14 mouse cellular contexts compared by ENCODE assay signal in genomic region chr13:95553885-95554492, GRCm38 (mm10). TPM values are rescaled to one million over a fixed set of nuclear protein-coding genes. Genes with fewer than 3 reads are reported as not detected.
A peak's percentile ranks its signal among the peaks of the same experiment; 100 is the strongest.
DNase-seq lines count a peak whose midpoint lies in the region; ATAC-seq and TF ChIP-seq lines count a peak whose summit lies in the region.
"Had no signal": no experiment of that assay in that cellular context is flagged by ENCODE, and none has a peak within 500 bp of the region (broad histone marks: within the 10 kb centered on the region; RNA-seq: fewer than 3 reads in every experiment).

No protein-coding gene starts in this region.

- peak; percentile 67; the same call in 1 of the 2 replicates for ATAC-seq in intestine, postnatal 0 days
- no peak for ATAC-seq in intestine, embryonic 16.5 days
- ATAC-seq in megakaryocyte-erythroid progenitor cell, adult 5-6 weeks (replicated peaks; ENCODE audit: low FRiP score, low TSS enrichment, poor library complexity, severe bottlenecking) = 0 out of 2 replicates have a peak, but pooled peaks have one; percentile 10
- ATAC-seq: forebrain, embryonic 15.5 days; inflammation-experienced regulatory T-cells, adult 6 months had no signal

- no peak overlapping the region for H3K9ac ChIP-seq in intestine, postnatal 0 days (ENCODE audit: low read depth, low read length)
- no peak overlapping the region for H3K9ac ChIP-seq in intestine, embryonic 16.5 days (ENCODE audit: low read depth, low read length)
- H3K9ac ChIP-seq: forebrain, embryonic 15.5 days had no signal

- WGBS in intestine, postnatal 0 days = 63% methylated on average over 11 of the region's 11 CpGs
- WGBS in intestine, embryonic 16.5 days = 75% methylated on average over 11 of the region's 11 CpGs

- no peaks in the 10 kb centered on the region for H3K27me3 ChIP-seq in intestine, postnatal 0 days (replicated peaks; ENCODE audit: control insufficient read depth, insufficient read depth, low read length)
- H3K27me3 ChIP-seq in intestine, embryonic 16.5 days (replicated peaks; ENCODE audit: control insufficient read depth, insufficient read depth, low read length) = no peaks in the 10 kb centered on the region
- H3K27me3 ChIP-seq: forebrain, embryonic 15.5 days had no signal

- no peak overlapping the region for H3K27ac ChIP-seq in intestine, postnatal 0 days (ENCODE audit: low read depth, low read length)
- no peak overlapping the region for H3K27ac ChIP-seq in intestine, embryonic 16.5 days (ENCODE audit: low read length)
- H3K27ac ChIP-seq: forebrain, embryonic 15.5 days had no signal

- H3K4me1 ChIP-seq in intestine, postnatal 0 days (replicated peaks; ENCODE audit: control insufficient read depth, insufficient read depth, low read length) = no peaks in the 10 kb centered on the region
- H3K4me1 ChIP-seq in intestine, embryonic 16.5 days (ENCODE audit: control insufficient read depth, insufficient read depth, low read length) = 0 out of 2 replicates have a peak, but pooled peaks cover 2% of the 10 kb centered on the region

- DNase-seq in 416B (ENCODE audit: low read depth) = peak; percentile 79
- peak; percentile 73 for DNase-seq in fibroblast of lung, adult 2 months (ENCODE audit: low read depth)
- no peak for DNase-seq in layer of hippocampus, postnatal 36 days
- DNase-seq in right cerebral cortex, postnatal 25 days = no peak
- no peak for DNase-seq in spleen, postnatal 4 days (ENCODE audit: low spot score in 2 of 2)
- DNase-seq: cerebellum, adult 8-10 months; gastrocnemius, postnatal 36 days; kidney, postnatal 4 days; thymus, postnatal 36 days had no signal

- H3K36me3 ChIP-seq in intestine, postnatal 0 days (ENCODE audit: control insufficient read depth, insufficient read depth) = no peaks in the 10 kb centered on the region
- H3K36me3 ChIP-seq in intestine, embryonic 16.5 days (ENCODE audit: control insufficient read depth, insufficient read depth, low read length) = no peaks in the 10 kb centered on the region
- H3K36me3 ChIP-seq: forebrain, embryonic 15.5 days had no signal

- no peak overlapping the region for H3K4me2 ChIP-seq in intestine, postnatal 0 days (replicated peaks; ENCODE audit: low read depth)
- H3K4me2 ChIP-seq in intestine, embryonic 16.5 days (ENCODE audit: low read depth, low read length) = no peak overlapping the region
- H3K4me2 ChIP-seq: forebrain, embryonic 15.5 days had no signal

- H3K4me3 ChIP-seq in intestine, postnatal 0 days (ENCODE audit: low read depth, low read length) = no peak overlapping the region
- H3K4me3 ChIP-seq in intestine, embryonic 16.5 days (ENCODE audit: low read length) = no peak overlapping the region
- H3K4me3 ChIP-seq: forebrain, embryonic 15.5 days had no signal

- no peak for TF ChIP-seq CTCF in intestine, postnatal 0 days (IDR thresholded peaks at IDR 0.05; ENCODE audit: low read depth)

- no peaks in the 10 kb centered on the region for H3K9me3 ChIP-seq in intestine, postnatal 0 days (ENCODE audit: control insufficient read depth)
- H3K9me3 ChIP-seq in intestine, embryonic 16.5 days (ENCODE audit: control insufficient read depth, low read length) = no peaks in the 10 kb centered on the region
- H3K9me3 ChIP-seq: forebrain, embryonic 15.5 days had no signal

RNA-seq across cellular contexts. Expression of gene F2rl1, which starts 29.0 kb away (rescaled TPM):
- polyA plus RNA-seq in intestine, postnatal 0 days (2015; fragmentation: Nextera tagmentation; extraction: Ambion mirVana) = 32.6 and 36.4 TPM in 2 replicates
- polyA plus RNA-seq in intestine, embryonic 16.5 days (2015; fragmentation: Nextera tagmentation; extraction: Ambion mirVana) = 23.0 and 24.8 TPM in 2 replicates
- total RNA-seq in megakaryocyte-erythroid progenitor cell, adult 5-6 weeks (2014; fragmentation: Nextera tagmentation) = 0.66 TPM in 1 of 2 replicates, not detected in the other
- 0.47 TPM in 1 of 2 replicates, not detected in the other for total RNA-seq in megakaryocyte-erythroid progenitor cell, adult 5-6 weeks (2017)
- under 1 TPM in 1 of 2 experiments, not detected in 1; 0.30 TPM for total RNA-seq in layer of hippocampus, postnatal 36 days (2021)

Comparison
In these comparisons a context has a peak if more than half of its experiments do, and no peak if none do; other contexts are left out.
1. DNase-seq: peak in 416B (single experiment) and fibroblast of lung, adult 2 months (single experiment); none in layer of hippocampus, postnatal 36 days (0 of 2), right cerebral cortex, postnatal 25 days (single experiment) and spleen, postnatal 4 days (0 of 2).